Mouse (Mus musculus): Measurements from ENCODE around the gene Arfgef3. TPM values are rescaled to one million over a fixed set of nuclear protein-coding genes. Genes with fewer than 3 reads are reported as not detected.

Gene Arfgef3
- 49.5 TPM for polyA plus RNA-seq (2014; fragmentation: Illumina TruSeq; extraction: RNeasy Lipid Tissue Mini Kit (QIAGEN cat#74804); ENCODE audit: low read depth, low replicate concordance)

GRCm38 (mm10) chr10:18743286-18744142 is at the start of gene Arfgef3:
Gene Arfgef3, minus strand, starts transcription at chr10:18743949.

GRCm38 (mm10) chr10:18786693-18787092 is 42.9 kb upstream of the Arfgef3 start, which contains the start of gene Gm4922:
Gene Gm4922, minus strand, starts transcription at chr10:18786793.

DNA sequence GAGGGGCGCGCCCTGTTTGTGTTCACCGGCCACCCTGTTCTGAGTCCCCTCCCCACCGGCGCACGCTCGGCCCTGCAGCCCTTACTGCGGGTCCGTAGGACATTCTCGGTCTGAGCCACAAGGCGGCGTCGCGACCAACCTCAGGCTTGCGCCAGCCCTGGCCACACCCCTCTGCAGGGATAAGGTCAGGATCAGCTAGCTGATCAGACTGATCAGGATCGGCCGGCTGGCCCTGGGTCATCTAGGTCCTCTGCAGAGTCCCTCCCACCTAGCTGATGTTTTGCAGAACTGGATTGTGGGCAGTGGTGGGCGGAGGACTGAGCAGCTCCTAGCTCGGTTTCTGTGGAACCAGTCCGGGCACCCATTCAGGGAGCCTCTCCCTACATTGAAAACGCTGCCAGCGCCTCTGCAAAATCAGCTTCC is 197.9 kb downstream of the Arfgef3 start, which contains the start of gene Hebp2:
Gene Hebp2, minus strand, starts transcription at position 264 of the 423 bp plus-strand sequence.

Other genes starting within 250 kb of the Arfgef3 start
- gene Hebp2, start 197.9 kb downstream of the Arfgef3 start, polyA plus RNA-seq (2014; fragmentation: Illumina TruSeq; extraction: RNeasy Lipid Tissue Mini Kit (QIAGEN cat#74804); ENCODE audit: low read depth, low replicate concordance), result 10.3 TPM
- gene Gm4922, start 42.8 kb upstream of the Arfgef3 start, polyA plus RNA-seq (2014; fragmentation: Illumina TruSeq; extraction: RNeasy Lipid Tissue Mini Kit (QIAGEN cat#74804); ENCODE audit: low read depth, low replicate concordance), result not detected
- gene Perp, start 101.1 kb upstream of the Arfgef3 start, polyA plus RNA-seq (2014; fragmentation: Illumina TruSeq; extraction: RNeasy Lipid Tissue Mini Kit (QIAGEN cat#74804); ENCODE audit: low read depth, low replicate concordance), result 531 TPM